Mouse (Mus musculus) ES-CJ7 (cell line): ENCODE data around the gene Gucd1.
"Not testable (repeated sequence)": the region's sequence is repeated elsewhere in the genome, so short reads cannot be mapped to it uniquely, and the experiment has no call there.

Experiments used
- DNase-seq: peaks from one replicate; pipeline ENCODE4 v3.0.0; 2011; ENCODE audit warnings: low read depth, low spot score

Gene Gucd1

DNA sequence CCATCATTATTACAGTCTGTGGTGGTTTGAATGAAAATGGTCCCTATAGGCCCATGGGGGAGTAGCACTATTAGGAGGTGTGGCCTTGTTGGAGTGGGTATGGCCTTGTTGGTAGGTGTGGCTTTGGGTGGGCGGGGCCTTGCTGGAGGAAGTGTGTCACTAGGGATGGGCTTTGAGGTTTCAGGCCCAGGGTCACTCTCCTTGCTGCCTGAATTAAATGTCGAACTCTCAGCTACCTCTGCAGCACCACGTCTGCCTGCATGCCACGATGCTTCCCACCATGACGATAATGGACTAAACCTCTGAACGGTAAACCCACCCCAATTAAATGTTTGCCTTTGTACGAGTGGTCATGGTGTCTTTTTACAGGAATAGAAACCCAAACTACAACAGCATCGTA, 123.0 kb downstream of the Gucd1 start:
- DNase-seq, result no peak

DNA sequence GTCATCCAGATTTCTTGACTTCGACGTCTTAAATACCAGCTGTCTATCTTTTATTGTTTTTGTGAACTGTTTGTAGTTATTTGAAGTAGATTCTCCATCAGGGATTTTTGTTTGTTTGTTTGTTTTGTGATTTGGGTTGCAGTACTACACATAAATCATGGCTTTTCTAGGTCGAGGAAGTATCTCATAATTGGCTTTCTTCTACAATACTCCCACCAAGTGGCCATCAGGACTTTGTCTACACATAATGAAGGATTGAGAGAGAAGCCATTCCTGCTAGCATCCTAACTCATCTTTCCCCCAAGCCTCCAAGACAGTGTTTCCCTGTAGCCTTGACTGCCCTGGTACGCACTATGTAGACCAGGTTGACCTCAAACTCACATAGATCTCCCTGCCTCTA, 126.9 kb downstream of the Gucd1 start:
- no peak for DNase-seq

DNA sequence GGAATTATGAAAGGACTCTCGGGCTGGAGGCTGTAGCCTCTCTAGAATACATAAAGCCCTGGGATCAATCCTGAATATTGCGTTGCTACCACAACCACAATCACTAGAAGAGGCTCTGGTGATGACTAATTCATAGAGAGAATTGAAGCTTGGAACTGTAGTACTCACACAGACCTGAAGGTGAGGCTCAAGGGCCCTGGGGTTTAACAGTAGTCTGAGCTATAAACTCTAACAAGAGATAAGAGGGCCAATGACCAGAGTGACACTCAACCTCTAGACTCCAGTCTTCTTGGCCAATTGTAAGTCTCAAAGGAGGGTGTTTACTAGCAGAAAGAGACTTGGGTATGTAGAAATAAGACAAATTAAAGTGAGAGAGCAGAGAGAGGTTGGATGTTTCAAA, 127.6 kb downstream of the Gucd1 start:
- DNase-seq, result no peak

DNA sequence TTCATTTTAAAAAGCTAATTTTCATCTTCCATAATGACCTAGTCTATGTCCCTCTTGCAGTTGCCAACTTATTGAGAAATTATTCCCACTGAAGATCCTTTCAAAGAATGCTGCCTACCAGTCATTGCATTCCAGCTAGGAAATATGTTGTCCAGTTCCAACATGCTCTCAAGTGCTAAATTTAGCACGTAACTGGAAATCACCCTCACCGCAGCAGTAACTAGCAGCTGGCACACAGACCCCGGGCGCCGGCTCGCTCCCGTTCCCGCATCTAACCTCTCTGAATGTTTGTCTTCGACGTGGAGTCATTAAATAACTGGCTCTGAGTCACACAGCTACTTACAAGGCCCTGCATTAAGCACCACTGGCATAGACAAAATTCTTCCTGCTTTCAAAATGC, 139.1 kb downstream of the Gucd1 start:
- no peak for DNase-seq

DNA sequence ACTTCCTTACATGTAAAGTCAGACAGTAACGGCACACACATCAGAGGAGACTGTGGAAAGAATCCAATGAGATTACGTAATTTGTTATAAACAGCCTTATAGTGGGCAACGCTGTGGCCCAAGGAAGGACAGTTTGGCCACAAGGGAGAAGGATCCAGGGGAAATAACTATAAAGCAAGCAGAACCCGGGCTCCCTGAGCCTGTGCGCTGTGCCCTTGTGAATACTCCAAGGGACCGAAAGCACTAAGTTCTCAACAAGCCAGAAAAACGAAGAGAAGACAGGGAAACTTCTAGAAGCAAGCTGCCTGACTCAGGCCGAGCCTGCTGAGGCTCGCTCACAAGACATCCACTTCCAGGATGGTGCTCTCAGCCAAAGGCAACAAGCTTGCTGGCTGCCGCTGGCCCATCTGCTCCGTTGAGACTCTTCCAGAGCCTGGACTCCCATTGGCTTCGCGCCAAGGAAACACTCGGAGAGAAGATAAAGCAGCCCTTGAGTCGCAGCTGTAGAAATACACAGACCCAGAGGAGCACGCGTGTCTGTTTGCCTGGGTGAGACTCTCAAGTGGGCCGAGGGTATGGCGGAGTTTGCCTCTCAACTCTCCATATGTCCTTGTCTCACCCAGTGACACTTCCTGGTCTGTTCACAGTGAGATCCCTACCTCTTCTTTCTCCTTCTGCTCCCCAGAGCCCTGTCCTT, 144.0 kb downstream of the Gucd1 start:
- not testable (repeated sequence) for DNase-seq

DNA sequence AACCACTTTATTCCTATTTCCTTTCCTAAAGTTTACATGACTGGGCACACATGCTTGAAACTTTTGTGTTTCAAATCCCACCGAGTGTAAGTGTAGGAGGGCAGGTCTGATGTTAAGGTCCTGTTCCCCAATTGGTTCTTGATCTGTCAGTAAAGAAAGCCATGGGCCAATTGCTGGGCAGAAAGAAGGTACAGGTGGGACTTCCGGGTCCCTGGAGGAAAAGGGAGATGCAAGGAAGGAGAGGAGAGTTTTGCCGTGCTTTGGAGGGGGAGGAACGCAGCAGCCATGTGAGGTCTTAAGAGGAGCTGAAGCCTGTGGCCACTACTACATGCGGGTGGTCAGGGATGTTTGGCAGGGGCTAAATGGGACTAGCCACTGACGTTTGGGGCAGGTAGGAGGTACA, 152.5 kb downstream of the Gucd1 start:
- DNase-seq, result peak; percentile 43

DNA sequence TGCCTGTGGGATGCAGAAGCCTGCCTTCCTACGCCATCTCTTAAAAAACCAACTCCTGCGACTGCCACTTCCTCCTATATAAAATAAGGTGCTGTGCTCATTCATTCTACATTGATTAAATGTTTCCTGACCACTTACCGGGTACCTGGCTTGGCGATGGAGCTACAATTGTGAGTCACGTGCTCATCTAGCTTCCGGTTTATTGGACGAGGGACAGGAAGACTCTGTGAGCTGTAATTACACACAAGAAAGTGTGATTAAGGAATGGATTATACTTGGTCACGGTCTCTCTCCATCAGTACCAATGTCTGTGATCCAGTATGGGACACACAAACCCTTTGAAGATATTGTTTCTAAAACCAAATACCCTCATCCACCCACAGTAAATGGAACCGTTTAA, 153.0 kb downstream of the Gucd1 start:
- DNase-seq, result no peak

DNA sequence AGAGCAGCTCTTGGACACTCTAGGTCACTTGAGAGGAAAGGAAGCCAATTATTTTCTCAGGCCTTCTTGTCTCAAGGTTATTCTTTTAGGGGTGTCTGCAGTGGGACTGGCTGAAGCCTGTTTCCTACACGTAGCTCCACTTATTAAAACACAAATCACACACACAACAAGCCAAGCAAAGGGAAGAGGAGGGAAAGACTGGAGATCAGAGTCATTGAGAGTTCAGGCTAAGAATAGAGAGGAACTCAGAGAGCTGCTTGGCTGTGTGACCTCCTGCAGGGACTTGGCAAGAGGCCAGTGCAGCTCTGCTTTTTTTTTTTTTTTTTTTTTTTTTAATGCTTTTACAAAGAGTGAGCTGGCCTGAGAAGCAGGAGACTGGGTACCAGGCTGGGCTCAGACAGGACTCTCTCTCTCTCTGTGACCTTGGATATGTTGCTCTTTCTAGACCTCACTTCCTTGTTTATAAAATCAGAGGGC, 153.5 kb downstream of the Gucd1 start:
- peak; percentile 18 for DNase-seq

DNA sequence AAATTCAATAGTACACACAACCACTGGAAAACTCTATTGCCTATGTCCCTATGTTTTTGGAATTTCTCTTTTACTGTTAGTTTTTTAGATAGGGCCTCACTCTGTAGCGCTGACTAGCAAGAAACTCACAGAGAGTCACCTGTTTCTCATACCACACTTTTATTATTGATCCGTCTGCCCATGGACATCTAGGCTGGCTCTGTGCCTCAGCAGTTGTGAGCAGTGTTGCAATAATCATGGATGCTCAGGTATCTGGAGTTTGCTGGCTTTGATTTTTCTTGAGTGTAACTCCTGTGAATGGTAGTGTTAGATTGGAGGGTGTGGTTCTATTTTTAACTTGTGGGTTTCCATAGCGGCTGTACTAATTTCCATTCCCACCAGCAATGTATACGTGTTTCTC, 162.4 kb downstream of the Gucd1 start:
- no peak for DNase-seq

DNA sequence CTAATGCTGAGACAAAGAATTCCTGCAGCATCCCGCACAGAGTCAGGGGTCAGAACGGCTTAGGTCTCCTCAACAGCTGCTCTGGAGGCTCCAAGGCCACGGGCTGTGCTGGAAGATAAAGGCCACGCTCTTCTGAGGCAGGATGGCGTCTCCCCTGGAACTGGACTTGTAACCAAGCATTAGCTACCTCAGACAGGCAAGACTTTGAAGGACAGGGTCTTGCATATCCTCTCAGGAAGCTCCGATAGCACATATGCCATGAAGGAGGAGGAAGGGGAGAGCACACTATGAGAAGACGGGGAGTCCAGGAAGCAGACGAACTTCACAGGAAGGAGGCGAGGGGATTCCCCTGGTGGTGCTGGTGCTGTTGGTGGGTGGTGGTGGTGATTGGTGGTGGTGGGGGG, 163.9 kb downstream of the Gucd1 start:
- DNase-seq, result not testable (repeated sequence)

DNA sequence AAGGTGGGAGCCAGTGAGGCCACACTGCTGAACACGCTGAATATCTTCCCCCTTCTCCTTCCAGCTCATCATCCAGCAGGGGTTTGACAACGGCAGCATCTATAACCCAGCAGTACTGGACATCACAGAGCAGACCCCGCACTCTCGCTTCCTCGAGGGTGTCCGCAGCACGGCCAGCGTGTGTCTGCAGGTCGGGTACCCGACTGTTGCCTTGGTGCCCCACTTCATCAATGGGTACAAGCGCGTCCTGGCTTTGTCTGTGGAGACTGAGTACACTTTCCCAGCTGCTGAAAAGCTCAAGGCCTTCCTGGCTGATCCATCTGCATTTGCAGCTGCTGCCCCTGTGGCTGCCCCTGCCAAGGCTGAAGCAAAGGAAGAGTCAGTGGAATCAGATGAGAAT, 165.2 kb downstream of the Gucd1 start:
- no peak for DNase-seq

DNA sequence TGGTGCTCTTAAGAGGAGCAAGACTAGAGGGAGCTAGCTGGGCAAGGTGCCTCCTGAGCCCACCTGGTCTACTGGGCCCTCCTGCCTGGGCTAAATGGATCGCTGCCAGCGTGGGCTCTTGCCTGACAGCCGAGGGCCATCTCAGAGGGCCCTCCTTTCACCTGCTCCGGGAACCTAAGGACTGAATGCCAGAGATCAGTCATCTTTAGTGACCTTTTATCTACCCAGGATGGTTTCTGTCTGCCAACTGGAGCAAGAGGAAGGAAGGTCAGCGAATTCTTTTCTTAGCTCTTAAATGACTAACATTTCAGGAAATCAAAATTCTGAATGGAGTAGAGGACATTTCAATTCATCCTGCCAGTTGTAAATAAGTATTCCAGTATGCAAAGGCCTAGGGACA, 167.2 kb downstream of the Gucd1 start:
- DNase-seq, result no peak

DNA sequence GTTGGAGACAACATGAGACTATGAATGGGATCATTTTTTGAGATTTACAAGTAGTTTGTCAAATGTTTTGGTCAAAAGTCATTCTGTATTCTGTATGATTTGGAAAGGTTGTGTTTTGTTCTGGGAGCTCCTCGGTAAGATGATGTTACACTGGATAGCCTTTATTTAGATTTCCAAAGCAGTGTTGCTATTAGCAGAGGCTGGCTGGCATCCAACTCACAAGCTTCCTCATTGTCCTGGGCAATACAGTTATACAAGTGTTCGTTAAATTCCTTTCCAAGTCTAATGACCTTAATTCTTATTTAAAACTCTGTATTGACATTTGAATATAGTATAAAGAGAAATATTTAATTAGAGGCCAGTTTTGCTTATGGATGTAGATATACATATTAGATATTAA, 172.5 kb downstream of the Gucd1 start:
- no peak for DNase-seq

DNA sequence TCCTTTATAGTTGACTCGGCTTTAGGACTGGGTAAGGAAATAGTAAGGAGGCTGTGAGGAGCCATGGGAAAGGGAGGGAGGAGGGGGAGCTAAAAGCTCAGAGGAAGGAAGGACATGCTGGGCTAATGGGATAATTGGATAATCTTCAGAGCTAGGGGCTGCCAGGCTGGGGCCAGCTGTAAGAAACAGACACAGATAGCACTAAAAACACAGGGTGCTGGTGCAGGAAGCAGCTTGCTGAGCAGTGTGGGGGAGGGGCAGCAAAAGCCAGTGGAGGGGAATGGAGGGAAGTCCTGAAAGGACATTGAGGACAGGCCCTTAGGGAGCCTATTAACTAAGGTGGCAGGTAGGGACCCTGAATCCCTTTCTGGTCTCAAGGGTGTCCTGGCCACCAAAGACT, 173.2 kb downstream of the Gucd1 start:
- not testable (repeated sequence) for DNase-seq

DNA sequence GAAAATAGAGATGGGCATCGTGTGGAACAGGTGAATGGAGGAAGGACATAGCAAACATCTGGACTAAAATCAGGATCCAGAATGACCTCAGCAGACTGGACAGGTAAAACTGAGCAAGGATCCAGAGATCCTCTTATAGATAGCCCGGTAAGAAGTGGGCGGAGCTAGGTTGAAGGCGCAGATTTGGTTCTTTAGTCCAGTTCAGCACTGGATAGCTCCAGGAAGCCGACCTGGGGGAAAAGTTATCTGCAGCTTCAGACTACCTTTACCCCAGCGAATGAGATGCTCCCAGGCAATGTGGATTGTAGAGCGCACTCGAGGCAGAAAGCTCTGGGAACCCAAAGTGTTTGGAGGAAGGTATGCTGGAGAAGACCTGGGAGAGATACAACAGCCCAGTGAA, 175.8 kb downstream of the Gucd1 start:
- peak; percentile 45 for DNase-seq

DNA sequence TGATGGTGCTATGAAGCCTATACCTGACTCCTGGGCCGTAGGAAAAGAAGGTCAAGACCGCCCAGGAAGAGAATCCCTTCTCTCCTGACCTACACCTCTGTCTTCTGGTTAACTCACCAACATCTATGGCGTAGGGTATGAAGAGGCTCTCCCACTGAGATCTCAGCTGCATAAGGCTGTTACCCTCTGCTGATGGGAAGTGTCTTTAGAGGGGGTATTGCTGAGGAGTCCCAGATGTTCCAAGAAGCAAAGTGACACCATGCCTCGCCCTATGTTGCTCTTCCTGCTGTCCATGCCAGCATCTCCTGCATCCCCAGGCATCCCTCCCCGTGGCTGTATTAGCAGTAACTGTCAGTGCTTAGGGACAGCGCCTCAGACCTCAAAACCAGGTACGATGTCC, 178.4 kb downstream of the Gucd1 start:
- no peak for DNase-seq

DNA sequence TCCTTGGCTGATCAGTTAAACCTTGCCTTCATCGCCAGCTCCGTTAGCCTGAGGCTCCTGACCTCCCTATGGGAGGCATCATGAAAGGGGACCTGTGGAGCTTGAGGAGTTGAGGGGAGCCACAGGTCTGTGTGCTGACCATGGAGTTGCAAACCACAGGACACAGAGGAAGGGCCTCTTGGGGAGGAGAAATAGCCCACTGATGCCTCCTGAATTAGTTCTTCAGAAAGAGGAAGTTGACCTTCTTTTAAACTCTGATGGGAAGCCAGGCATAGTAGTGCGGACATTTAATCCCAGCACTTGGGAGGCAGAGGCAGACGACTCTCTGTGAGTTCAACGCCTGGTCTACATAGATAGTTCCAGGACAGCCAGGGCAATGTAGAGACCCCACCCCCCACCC, 178.9 kb downstream of the Gucd1 start:
- no peak for DNase-seq

DNA sequence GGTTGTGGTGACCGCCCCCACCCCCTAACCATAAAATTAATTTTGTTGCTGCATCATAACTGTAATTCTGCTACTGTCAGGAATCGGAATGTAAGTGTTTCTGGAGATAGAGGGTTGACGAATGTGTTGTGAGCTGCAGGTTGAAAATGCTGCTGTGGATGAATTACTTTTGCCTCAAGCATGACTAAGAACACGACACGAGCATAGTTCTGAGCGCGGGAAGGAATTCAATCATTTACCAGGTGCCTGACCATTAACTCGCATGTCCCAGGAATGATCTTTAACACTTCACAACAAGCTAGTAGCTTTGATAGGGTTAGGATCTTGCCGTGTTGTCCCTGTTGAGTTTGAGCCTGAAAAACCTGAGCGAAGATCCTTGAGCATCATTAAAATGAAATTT, 180.5 kb downstream of the Gucd1 start:
- DNase-seq, result no peak

DNA sequence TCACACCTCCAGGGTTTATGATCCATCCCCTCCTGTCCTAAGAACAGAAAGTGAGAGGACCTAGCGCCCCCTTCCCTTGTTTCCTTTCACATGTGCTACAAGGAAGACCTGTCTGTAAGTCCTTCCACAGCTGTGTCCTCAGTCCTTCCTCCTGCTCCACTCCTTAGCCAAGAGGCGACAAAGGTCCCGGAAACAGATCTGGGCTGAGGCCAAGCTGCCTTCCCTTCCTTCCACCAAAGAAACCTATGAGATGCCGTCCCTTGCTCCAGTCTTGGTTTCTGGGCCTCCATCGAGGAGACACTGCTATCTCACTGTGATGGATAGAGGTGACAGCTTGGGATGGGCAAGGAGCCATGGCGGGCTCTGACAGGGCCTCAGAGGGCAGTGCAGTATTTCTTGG, 182.7 kb downstream of the Gucd1 start:
- no peak for DNase-seq

DNA sequence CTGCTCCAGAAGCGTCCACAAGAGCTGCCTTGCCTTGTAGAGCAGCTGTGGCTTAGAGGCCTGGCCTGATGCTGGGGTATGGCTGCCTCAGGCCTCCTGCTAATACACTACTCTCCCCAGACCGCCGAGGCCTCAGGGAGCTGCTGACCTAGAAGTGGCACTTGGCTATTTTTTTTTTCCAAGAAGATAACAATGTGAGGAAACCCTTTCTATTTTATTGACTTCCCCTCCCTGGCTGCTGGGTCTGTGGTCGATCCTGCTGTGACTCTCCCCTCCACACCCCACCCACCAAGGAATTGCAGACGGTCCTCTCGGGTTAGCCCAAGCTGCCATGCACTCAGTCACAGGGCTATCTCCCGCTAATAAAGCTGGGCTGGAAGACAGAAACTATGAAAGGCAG, 183.6 kb downstream of the Gucd1 start:
- DNase-seq, result no peak

DNA sequence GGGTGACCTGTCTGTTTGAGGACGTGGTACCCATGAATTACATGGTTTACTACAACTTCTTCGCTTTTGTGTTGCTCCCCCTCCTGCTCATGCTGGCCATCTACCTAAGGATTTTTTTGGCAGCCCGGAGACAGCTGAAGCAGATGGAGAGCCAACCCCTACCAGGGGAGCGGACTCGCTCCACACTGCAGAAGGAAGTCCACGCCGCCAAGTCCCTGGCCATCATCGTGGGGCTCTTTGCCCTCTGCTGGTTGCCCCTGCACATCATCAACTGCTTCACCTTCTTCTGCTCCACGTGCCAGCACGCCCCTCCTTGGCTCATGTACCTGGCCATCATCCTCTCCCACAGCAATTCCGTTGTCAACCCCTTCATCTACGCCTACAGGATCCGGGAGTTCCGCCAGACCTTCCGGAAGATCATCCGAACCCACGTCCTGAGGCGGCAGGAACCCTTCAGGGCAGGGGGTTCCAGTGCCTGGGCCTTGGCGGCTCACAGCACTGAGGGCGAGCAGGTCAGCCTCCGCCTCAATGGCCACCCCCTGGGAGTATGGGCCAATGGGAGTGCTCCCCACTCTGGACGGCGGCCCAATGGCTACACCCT, 184.5 kb downstream of the Gucd1 start:
- DNase-seq, result no peak

DNA sequence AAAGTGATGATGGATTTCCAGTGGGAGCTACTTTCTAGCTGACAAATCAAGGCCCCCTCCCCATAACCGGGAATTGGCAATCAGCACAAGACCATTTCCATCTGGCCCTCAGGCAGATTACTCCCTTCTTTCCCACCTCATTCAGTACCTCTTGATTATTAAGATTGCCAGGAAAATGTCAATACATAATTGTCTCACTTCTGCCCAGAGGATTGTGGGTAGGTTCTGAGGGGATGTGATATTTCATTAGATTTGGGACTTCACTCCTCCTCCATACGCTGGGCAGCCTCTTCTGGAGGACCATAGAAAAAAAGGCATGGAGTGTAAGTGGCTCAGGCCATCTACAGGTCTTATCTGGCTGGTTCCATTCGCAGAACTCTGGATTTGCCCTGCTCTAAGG, 185.5 kb downstream of the Gucd1 start:
- no peak for DNase-seq

DNA sequence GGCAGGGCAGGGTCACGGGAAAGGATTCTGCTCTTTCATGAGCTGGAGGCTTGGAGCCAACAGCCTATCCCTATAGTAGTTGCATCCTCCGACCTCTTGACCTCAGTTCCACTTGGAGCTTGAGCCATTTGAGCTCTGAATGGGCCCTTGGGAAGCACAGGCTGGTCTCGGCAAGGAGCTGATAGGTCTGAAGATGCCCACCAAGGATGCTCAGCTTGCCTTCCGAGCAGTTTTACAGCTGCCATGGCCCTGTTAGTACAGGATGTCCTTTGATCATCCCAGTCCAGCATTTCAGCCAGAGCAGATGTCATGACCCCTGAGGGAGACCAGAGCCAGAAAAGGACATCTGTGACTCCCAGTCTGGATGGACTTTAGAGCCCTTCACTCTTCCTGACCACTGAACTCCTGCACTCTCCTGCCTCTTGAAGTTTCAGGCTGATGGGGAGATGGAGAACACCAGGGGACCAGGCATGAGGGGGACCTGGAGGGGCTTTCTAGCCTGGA, 189.5 kb downstream of the Gucd1 start:
- no peak for DNase-seq
